Mouse (Mus musculus) cerebellum, postnatal 10 days (tissue): Measurements from ENCODE around the gene Ovol2.

Experiments
- DNase-seq, 2 experiments: peaks; one replicate each; pipeline ENCODE4 v3.0.0; 2021; ENCODE audit warnings: mixed read lengths in 2 of 2

Ovol2 gene

GRCm38 (mm10) chr2:144267004-144267730 lies 64.8 kb downstream of the Ovol2 start:
- DNase-seq: no peak

GRCm38 (mm10) chr2:144265916-144266683 lies 65.8 kb downstream of the Ovol2 start:
- no peak for DNase-seq

GRCm38 (mm10) chr2:144265120-144265488 lies 66.8 kb downstream of the Ovol2 start:
- no peak for DNase-seq

- DNase-seq: no peak
These were observed 67.4 kb downstream of the Ovol2 start for GRCm38 (mm10) chr2:144264398-144265119.

- DNase-seq: no peak
These were observed 69.1 kb downstream of the Ovol2 start for GRCm38 (mm10) chr2:144262837-144263236.
